Mouse (Mus musculus) lung, postnatal 10 days (tissue): ENCODE results near the gene Masp1.

Experiments used
- DNase-seq: peaks from one replicate; pipeline ENCODE4 v3.0.0; 2021

Gene Masp1

GRCm38 (mm10) chr16:23520235-23520871 is at the start of gene Masp1, which contains the start of gene Rtp4:
TSS of gene Masp1 (minus strand) at chr16:23520815.
TSS of gene Rtp4 (plus strand) at chr16:23520291.
- no peak for DNase-seq

- DNase-seq: no peak
Measured at GRCm38 (mm10) chr16:23568369-23568958, 47.8 kb upstream of the Masp1 start.

- no peak for DNase-seq
Measured at GRCm38 (mm10) chr16:23557669-23558068, 37.1 kb upstream of the Masp1 start.

DNA sequence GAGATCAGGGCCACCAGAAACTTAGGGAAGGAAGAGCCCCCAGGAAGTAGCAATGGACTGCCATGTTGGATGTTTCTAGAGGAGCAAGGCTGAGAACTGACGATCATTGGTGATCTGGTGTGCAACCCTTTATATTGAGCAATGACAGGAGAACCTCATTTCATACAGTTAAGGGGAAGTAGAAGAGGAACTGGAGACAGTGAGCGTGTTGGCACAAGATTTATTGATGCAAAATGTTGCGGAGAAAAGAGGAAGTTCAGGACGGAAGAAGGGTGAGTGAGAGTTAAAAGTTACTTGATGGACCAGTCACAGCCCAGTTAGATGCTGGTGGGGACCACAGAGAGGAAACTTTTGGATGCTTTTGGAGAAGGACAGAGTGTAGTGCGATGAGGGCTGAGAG is 36.6 kb upstream of the Masp1 start:
- no peak for DNase-seq

DNA sequence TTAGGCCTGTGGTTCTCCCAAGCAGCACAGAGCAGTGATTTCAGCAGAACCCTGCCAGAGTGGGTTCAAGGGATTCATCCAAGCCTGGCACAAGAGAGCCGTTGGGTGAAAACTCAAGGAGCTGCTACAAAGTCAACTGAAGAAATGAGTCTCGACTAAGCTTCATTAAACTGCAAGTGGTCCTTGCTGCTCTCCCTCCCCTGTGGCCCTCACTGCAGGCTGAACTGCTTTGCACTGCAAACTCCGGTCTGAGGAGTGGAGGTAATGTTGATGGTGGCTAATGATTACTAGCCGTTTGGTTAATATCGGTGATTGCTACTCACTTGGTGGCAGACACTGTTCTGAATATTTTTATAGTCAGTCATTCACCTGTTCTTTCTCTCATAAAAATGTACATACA is 34.1 kb upstream of the Masp1 start:
- no peak for DNase-seq

GRCm38 (mm10) chr16:23550981-23551582 is 30.5 kb upstream of the Masp1 start:
- no peak for DNase-seq

DNA sequence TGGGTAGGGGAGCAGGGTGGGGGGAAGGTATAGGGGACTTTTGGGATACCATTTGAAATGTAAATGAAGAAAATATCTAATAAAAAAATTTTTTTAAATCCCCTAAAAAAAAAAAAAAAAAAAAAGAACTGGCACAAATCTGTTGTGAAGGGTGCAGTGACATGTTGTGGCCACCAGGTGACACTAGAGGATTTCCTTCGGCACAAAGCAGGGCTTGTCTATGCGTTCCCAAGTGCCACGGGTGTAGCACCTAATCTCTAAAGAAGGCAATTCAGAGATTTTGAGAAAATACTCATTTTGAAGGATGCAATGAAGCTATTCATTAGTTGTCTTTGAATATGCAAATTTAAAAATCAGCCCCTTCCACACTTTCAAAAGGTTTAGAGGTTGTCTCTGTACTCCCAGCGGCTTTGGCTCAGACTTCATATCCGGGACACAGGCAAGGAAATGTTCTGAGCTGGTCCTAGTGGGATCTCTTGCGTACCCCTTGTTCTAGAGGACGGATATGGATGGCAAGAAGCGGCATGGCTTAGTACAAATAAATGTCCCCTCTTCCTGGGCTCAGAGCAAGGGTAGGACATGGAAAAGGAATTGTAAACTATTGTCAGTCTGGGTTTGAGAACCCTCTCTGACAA is 29.8 kb upstream of the Masp1 start:
- peak; percentile 78 for DNase-seq

DNA sequence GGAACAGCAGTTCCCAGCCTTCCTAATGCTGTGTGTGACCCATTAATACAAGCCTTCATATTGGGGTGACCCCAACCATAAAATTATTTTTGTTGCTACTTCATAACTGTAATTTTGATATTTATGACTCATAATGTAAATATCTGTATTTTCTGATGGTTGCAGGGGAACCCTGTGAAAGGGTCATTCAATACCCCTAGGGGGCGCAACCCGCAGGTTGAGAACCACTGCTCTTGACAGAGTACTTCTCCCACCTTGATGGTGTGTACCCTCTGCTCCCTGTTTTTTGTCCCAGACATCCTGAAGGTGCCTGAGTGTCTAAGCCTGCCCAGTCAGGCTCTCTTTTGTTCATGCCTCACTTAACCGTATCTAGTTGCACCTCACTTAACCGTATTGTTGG is 27.2 kb upstream of the Masp1 start:
- DNase-seq: no peak

GRCm38 (mm10) chr16:23544361-23544760 is 23.7 kb upstream of the Masp1 start:
- no peak for DNase-seq

- no peak for DNase-seq
Measured at GRCm38 (mm10) chr16:23542866-23543265, 22.3 kb upstream of the Masp1 start.

DNA sequence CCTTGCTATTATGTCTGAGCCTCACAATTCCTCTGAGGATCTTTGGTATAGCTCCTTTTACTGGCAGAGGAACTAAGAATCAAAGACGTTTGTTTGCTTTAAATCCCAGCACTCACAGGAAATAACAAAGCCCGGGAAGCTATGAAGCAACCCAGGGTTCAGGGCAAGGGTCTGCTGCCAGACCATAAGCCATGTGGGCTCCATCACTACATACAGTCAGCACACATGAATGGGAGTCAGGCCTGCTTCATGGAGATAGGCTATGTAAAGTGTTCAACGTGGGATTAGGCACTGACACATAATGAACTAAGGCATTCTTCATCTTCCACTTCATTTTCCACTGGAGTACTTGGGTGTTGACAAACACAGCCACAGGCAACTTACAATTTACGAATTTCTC is 20.4 kb upstream of the Masp1 start:
- no peak for DNase-seq

DNA sequence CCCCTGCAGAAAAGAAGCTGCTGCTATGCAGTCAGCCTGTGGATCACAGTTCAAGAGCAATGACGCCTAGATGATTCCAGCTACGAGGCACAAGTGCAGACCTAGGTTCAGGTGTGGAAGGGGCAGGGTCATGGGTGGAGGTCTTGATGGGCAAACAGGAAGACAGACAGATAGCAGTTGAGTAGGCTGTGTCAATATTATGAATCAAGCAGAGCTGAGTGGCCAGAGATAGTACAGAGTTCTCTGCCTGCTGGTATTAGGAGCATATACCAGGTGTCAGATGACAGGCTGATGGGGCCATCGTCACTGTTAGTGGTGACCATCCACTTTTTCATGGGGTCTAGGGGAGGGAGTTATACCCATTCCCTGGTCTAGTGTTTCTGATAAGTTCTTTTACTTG is 13.1 kb upstream of the Masp1 start:
- DNase-seq: no peak

DNA sequence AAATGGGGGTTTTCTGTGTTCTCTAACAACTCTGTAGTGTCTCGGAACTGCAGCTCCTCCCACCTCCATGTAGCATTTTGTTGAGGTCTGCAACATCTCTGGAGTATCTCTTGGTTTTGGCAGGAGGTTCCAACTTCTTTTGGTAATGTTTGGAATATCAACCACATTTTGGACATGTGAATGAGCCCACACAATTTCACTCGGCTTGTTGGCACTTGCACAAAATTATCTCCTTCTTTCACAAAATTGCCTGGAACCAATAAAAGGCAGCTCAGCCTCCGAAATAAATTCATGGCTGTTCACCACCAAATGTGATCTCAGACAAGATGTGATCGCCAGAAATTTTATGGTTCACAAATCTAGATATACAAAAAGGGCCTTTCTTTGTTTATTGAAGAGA is 8.6 kb upstream of the Masp1 start:
- no peak for DNase-seq

DNA sequence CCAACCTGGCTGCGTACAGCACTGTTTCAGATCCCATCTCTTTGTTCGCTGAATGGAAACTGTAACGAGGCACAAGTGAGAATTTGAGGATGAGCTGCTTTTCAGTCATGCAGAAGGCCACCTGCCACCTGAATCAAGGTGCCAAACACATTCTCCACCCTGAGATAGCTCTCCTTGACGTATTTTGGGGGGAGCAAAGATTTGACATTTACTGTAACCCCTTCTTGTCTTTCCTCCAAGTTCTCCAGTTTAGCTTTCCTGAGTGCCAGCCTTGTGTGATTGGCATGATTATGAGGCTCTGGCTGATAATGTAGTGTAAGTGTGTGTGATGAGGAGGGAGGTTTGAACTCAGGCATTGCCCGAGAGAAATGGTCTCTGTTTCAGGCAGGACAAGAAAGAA is 1.5 kb upstream of the Masp1 start:
- no peak for DNase-seq

GRCm38 (mm10) chr16:23521092-23521491 is 477 bp upstream of the Masp1 start:
- DNase-seq: no peak

DNA sequence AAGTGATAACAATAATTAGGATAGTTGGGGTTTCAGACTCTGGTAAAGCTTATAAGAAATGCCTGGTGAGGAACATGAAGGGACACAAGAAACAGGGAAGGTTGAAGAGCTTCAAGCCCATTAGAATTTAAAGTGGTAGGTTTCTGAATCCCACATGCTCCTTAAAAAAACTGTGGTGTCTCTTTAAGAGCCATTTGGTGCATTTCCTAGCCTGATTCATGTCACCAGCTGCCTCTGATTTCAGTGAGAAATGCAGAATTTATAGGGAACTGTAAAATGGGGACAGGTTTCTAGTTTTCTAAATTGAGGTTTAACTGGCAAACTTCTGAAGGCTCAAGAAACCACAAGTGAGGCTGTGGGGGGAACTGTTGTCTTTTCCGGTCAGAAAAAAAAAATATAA is 844 bp downstream of the Masp1 start:
- DNase-seq: no peak

DNA sequence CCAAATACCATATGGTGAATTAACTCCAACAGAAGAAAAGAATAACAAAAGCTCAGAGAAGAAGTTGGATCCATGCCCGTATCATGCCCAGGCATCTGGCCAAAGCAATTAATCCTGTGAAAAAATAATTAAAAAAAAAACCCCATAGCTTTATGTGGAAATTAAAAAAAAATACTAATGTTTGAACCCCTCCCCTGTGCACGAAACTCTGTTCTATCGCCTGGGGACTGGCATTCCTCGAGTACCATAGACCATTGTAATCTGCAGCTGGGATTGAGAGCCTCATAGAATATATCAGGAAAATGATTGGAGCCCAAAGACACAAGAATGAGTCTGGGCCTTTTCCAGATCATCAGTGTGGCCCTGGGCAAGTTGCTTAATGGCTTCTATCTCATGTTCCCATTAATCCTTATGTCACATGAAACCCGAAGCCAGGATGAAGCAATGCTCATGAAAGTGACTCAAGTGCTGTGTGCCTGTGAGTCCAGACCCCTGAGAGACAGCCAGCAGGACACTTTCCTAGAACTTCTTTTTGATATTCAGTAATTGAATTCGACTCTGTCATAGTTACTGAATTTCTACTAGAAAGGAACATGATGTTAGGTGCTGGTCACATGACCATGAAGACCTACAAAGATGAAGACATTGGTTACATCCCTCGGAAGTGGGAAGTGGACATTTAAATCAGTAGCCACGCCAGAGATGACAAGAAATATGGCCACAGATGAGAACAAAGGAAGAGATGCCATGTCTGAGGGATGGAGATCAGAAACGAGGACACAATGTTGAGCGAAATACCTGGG is 1.8 kb downstream of the Masp1 start:
- no peak for DNase-seq

DNA sequence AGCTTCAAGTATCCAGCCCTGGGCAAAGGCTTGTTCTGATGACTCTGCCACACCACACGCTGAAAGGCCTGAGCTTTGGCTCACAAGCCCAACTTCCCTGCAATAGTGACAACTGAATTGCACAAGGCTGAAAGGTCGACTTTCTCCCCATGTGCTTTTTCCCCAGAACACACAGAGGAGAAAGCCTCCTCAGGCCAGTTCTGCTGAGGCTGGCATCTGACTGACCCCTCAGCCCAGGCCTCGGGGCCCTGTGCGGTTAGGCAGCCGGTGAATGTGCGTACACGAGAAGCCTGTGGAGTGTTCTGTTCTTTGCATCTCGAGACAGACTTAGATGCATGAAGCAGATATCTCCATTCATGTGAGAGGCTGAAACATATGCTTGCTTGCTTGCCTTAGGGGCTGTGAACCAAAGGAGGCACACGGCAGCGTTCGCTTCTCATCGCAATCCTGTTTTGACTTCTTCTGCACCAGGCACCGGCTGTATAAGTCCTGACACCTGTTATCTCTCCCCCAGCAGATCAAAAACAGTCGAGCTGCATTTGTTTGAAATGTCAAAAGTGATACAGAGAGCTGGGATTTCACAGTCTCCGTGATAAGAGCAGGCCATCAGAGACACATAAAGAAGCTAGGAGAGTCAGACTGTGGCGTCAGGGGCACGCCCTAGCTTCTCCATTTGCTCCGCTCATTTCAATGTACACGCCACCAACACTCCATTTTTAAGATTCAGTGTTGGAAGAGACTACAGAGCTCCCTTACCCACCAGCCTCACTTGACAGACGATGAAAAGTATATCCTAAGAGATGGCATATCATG is 2.7 kb downstream of the Masp1 start:
- DNase-seq: no peak

DNA sequence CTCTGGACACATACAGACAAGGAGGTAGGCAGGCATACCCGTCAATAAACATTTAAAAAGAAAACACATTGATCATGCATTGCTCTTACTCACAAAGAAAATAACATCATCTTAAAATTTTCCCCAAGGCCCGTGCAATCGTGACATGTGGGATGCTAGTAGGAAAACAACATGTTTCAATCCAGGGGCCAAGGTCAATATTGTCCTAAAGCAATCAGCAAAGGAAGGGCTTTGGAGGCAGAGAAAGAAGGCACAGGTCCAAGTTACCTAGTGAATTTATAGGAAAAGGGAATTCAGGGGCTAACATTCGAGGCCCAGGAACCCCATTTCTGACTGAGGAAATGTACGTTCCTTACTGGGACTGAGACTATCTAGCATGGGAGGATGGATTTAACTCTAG is 3.4 kb downstream of the Masp1 start:
- DNase-seq: no peak

GRCm38 (mm10) chr16:23516606-23517005 is 4.0 kb downstream of the Masp1 start:
- DNase-seq: no peak

- peak; percentile 36 for DNase-seq
Measured at GRCm38 (mm10) chr16:23515766-23516165, 4.8 kb downstream of the Masp1 start.

DNA sequence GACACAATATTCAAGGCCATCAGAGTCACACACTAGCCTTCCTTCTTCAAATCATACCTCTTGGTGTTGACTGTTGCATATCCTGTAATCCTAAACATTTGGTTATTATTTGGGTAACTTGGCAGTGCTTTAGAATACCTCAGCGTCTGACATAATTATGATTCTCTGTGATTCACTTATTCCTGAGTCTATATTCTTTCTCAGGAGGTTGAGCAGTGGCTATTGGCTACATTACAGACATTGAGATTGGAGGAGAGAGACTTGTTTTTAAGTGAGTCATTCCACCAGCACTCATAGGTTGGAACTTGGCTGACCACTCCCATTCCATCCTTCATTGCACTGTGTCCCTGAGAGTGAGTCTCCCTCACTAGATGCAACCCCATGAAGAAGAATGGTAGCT is 7.2 kb downstream of the Masp1 start:
- DNase-seq: no peak
